In genomic region chr1:89929721-89930505, GRCm38 (mm10) we compare ENCODE assay signal across 8 mouse cellular contexts. TPM values are rescaled to one million over a fixed set of nuclear protein-coding genes. Genes with fewer than 3 reads are reported as not detected.
DNase-seq lines count a peak whose midpoint lies in the region; ATAC-seq lines count a peak whose summit lies in the region.

No protein-coding gene starts in this region.

- H3K9me3 ChIP-seq in forebrain, embryonic 16.5 days (ENCODE audit: control insufficient read depth, low read length): no peaks in the 10 kb centered on the region
- H3K9me3 ChIP-seq in limb, embryonic 13.5 days: no peaks in the 10 kb centered on the region
- H3K9me3 ChIP-seq in neural tube, embryonic 14.5 days (ENCODE audit: control insufficient read depth, low read length): no peaks in the 10 kb centered on the region

- WGBS in forebrain, embryonic 16.5 days: 0% methylated on average over 55 of the region's 55 CpGs
- under 1% methylated on average over 53 of the region's 55 CpGs for WGBS in limb, embryonic 13.5 days
- 1% methylated on average over 55 of the region's 55 CpGs for WGBS in neural tube, embryonic 14.5 days

- H3K4me1 ChIP-seq in forebrain, embryonic 16.5 days (replicated peaks; ENCODE audit: control insufficient read depth, insufficient read depth, low read length): peaks cover 28% of the 10 kb centered on the region
- peaks cover 50% of the 10 kb centered on the region for H3K4me1 ChIP-seq in limb, embryonic 13.5 days
- peaks cover 25% of the 10 kb centered on the region for H3K4me1 ChIP-seq in neural tube, embryonic 14.5 days (ENCODE audit: control insufficient read depth, insufficient read depth, low read length)

- peak overlapping the region; percentile 29 for H3K4me2 ChIP-seq in forebrain, embryonic 16.5 days (ENCODE audit: low read length)
- peak overlapping the region; percentile 82 for H3K4me2 ChIP-seq in limb, embryonic 13.5 days (replicated peaks)
- peak overlapping the region; percentile 78 for H3K4me2 ChIP-seq in neural tube, embryonic 14.5 days (ENCODE audit: low read depth, low read length)

- no peaks in the 10 kb centered on the region for H3K36me3 ChIP-seq in forebrain, embryonic 16.5 days (ENCODE audit: control insufficient read depth, insufficient read depth)
- no peaks in the 10 kb centered on the region for H3K36me3 ChIP-seq in limb, embryonic 13.5 days
- no peaks in the 10 kb centered on the region for H3K36me3 ChIP-seq in neural tube, embryonic 14.5 days (ENCODE audit: control insufficient read depth, insufficient read depth, low read length)

- no peak for ATAC-seq in forebrain, embryonic 16.5 days
- no peak for ATAC-seq in limb, embryonic 13.5 days (ENCODE audit: low FRiP score, low read depth)
- ATAC-seq in neural tube, embryonic 14.5 days (ENCODE audit: low read depth): 0 out of 2 replicates have a peak, but pooled peaks have one; percentile 4

- H3K9ac ChIP-seq in forebrain, embryonic 16.5 days (replicated peaks; ENCODE audit: low read depth, low read length): 0 out of 2 replicates have a peak overlapping the region, but pooled peaks have one; percentile 16
- H3K9ac ChIP-seq in limb, embryonic 13.5 days: peak overlapping the region; percentile 48
- H3K9ac ChIP-seq in neural tube, embryonic 14.5 days (replicated peaks; ENCODE audit: low read depth, low read length): peak overlapping the region; percentile 61

- DNase-seq in thymus, postnatal 4 days: peak; percentile 23
- DNase-seq in thymus, postnatal 10 days (ENCODE audit: low spot score in 2 of 2): no peak
- no peak for DNase-seq in spleen, postnatal 14 days (ENCODE audit: low spot score in 2 of 2)
- DNase-seq in ovary, adult 18-20 months (ENCODE audit: low spot score): no peak
- no peak for DNase-seq in frontal cortex, postnatal 10 days (ENCODE audit: low spot score in 2 of 2)

- H3K4me3 ChIP-seq in forebrain, embryonic 16.5 days (replicated peaks; ENCODE audit: low read length): peak overlapping the region; percentile 35
- H3K4me3 ChIP-seq in limb, embryonic 13.5 days: peak overlapping the region; percentile 45
- H3K4me3 ChIP-seq in neural tube, embryonic 14.5 days (ENCODE audit: low read depth, low read length): peak overlapping the region; percentile 54

- no peak overlapping the region for H3K27ac ChIP-seq in forebrain, embryonic 16.5 days (ENCODE audit: low read length)
- H3K27ac ChIP-seq in limb, embryonic 13.5 days: no peak overlapping the region
- peak overlapping the region; percentile 16 for H3K27ac ChIP-seq in neural tube, embryonic 14.5 days (ENCODE audit: low read depth, low read length)

- peaks cover 77% of the 10 kb centered on the region for H3K27me3 ChIP-seq in forebrain, embryonic 16.5 days (replicated peaks; ENCODE audit: control insufficient read depth, insufficient read depth, low read length)
- H3K27me3 ChIP-seq in limb, embryonic 13.5 days: peaks cover 99% of the 10 kb centered on the region
- H3K27me3 ChIP-seq in neural tube, embryonic 14.5 days (ENCODE audit: control insufficient read depth, insufficient read depth, low read length): peaks cover 16% of the 10 kb centered on the region

RNA-seq across cellular contexts. Expression of gene Gbx2, which starts 1.1 kb away (rescaled TPM):
- polyA plus RNA-seq in forebrain, embryonic 16.5 days (2015; fragmentation: Nextera tagmentation; extraction: Ambion mirVana): 4.1 and 8.1 TPM in 2 replicates
- 0.11 and 0.31 TPM in 2 replicates for polyA plus RNA-seq in limb, embryonic 13.5 days (2015; fragmentation: Nextera tagmentation; extraction: Ambion mirVana)
- polyA plus RNA-seq in neural tube, embryonic 14.5 days (2014; fragmentation: Nextera tagmentation; extraction: Ambion mirVana): 25.4 and 30.9 TPM in 2 replicates

Comparison
In these comparisons a context has a peak if more than half of its experiments do, and no peak if none do; other contexts are left out.
1. H3K4me2 ChIP-seq: peak in every context shown above with its lines; median percentile 82 in limb, embryonic 13.5 days; 78 in neural tube, embryonic 14.5 days; 29 in forebrain, embryonic 16.5 days.